Mouse (Mus musculus): ENCODE measurements around the gene Pdcd4. TPM values are rescaled to one million over a fixed set of nuclear protein-coding genes. Genes with fewer than 3 reads are reported as not detected.
"Not testable (repeated sequence)": the region's sequence is repeated elsewhere in the genome, so short reads cannot be mapped to it uniquely, and the experiment has no call there.

Pdcd4 gene
- polyA plus RNA-seq, 1 experiment from 2014 or later = 90.6 TPM

DNA sequence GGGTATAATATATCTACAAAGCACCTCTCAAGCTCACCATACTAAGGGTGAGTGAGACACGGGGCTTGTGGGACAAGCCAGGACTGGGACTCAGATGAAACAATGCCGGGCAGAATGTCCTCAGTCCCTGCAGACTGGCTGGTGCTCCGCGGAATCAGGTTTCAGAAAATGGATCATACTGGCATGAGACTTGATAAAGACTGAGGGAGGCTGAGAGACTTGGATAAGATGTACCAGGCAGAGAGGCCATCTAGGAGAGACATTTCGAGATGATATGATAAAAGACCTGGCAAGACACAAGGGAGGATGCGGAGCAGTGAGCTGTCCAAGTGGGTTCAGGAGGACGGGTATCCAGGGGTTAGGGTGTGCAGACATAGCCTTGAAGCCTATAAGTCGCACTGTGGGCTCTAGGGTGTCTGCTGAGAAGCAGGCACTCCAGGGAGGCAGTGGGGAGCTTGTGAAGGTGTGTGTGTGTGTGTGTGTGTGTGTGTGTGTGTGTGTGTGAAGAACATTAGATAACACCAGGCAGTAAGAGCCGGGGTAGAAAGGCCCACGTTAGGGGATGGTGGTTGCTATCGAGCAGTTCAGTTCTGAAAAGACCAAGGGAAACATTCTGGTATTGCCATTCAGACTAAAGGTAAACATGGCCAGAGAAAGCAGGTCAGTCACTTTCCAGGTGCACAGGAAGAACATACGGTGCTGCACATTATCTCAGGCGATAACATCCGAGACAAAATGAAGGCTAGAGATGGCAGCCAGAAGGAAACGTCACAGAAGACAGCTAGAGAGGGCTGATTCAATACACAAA, 10.1 kb downstream of the Pdcd4 start:
- H3K4me3 ChIP-seq (ENCODE audit: low read depth, low read length) = peak overlapping the region; percentile 84
- no peak overlapping the region; the same call in 1 of the 2 replicates for H3K27ac ChIP-seq (ENCODE audit: low read depth, low read length)
- no peaks in the 10 kb centered on the region for H3K9me3 ChIP-seq (ENCODE audit: control insufficient read depth, low read length)
- peak overlapping the region; percentile 81 for H3K9ac ChIP-seq (ENCODE audit: low read length)
- peak overlapping the region; percentile 74 for H3K4me2 ChIP-seq (ENCODE audit: low read depth, low read length, severe bottlenecking)
- H3K4me1 ChIP-seq (replicated peaks; ENCODE audit: control insufficient read depth, insufficient read depth, low read length) = no peaks in the 10 kb centered on the region; the same call in 1 of the 2 replicates
- H3K27me3 ChIP-seq (ENCODE audit: control insufficient read depth, insufficient read depth, low read length) = no peaks in the 10 kb centered on the region
- 64% methylated on average over 15 of the region's 15 CpGs for WGBS
- DNase-seq (ENCODE audit: low spot score) (peak; percentile 44), ATAC-seq (replicated peaks; ENCODE audit: low FRiP score) (no peak)
- H3K36me3 ChIP-seq (ENCODE audit: control insufficient read depth, insufficient read depth, low read length) = no peaks in the 10 kb centered on the region

DNA sequence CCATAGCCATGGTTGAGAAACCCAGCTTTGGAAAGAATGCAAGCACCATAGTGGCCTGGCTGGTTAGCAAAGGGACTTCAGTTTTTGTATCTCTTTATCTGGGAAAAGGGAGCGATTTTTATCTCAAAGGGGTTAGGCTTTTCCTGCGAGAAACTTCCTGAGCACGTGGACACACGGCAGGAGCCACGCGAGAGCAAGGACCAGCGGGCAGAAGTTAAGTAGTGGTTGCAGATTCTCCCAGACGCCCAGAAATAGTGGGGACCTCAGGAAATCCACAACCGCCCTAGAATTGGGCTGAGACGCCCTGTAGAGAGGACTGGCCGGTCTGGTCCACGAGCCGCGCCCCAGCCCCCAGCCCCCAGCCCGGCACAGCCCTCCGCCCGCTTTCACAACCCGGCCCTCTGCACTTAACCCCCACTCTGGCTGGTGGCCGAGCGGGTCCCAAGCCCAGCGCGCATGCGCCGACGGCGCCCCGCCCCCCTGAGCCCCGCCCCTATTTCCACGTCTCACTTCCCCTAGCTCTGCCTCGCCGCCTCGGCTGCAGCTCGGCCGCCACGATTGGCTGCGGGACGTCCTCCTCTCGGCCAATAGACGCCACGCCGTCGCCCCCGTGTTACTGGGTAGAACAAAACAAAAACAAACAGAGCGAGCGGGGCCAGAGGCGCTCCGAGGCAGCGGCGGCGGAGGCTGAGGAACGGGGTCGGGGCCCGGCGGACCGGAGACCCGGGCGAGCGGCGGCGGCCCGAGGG, 10.9 kb downstream of the Pdcd4 start:
- WGBS = under 1% methylated on average over 60 of the region's 61 CpGs
- peak overlapping the region; percentile 55 for H3K27ac ChIP-seq (ENCODE audit: low read depth, low read length)
- H3K9me3 ChIP-seq (ENCODE audit: control insufficient read depth, low read length) = no peaks in the 10 kb centered on the region
- no peaks in the 10 kb centered on the region for H3K27me3 ChIP-seq (ENCODE audit: control insufficient read depth, insufficient read depth, low read length)
- no peaks in the 10 kb centered on the region; the same call in 1 of the 2 replicates for H3K4me1 ChIP-seq (replicated peaks; ENCODE audit: control insufficient read depth, insufficient read depth, low read length)
- H3K9ac ChIP-seq (ENCODE audit: low read length) = peak overlapping the region; percentile 81
- H3K4me3 ChIP-seq (ENCODE audit: low read depth, low read length) = peak overlapping the region; percentile 84
- peak overlapping the region; percentile 74 for H3K4me2 ChIP-seq (ENCODE audit: low read depth, low read length, severe bottlenecking)
- DNase-seq (ENCODE audit: low spot score) (peak; percentile 100), ATAC-seq (replicated peaks; ENCODE audit: low FRiP score) (peak; percentile 99)
- no peaks in the 10 kb centered on the region for H3K36me3 ChIP-seq (ENCODE audit: control insufficient read depth, insufficient read depth, low read length)

- Histone ChIP-seq H3K27ac (ENCODE audit: low read depth, low read length) (peak overlapping the region; percentile 54), H3K4me2 (ENCODE audit: low read depth, low read length, severe bottlenecking) (peak overlapping the region; percentile 74), H3K9ac (ENCODE audit: low read length) (peak overlapping the region; percentile 81), H3K36me3 (ENCODE audit: control insufficient read depth, insufficient read depth, low read length) (no peaks in the 10 kb centered on the region), H3K4me1 (replicated peaks; ENCODE audit: control insufficient read depth, insufficient read depth, low read length) (no peaks in the 10 kb centered on the region; the same call in 1 of the 2 replicates), H3K4me3 (ENCODE audit: low read depth, low read length) (peak overlapping the region; percentile 84), H3K27me3 (ENCODE audit: control insufficient read depth, insufficient read depth, low read length) (no peaks in the 10 kb centered on the region), H3K9me3 (ENCODE audit: control insufficient read depth, low read length) (no peaks in the 10 kb centered on the region)
- under 1% methylated on average over 66 of the region's 83 CpGs for WGBS
- ATAC-seq (replicated peaks; ENCODE audit: low FRiP score) = peak; percentile 72
- no peak for DNase-seq (ENCODE audit: low spot score)
Observed at GRCm38 (mm10) chr19:53903507-53904321, 11.7 kb downstream of the Pdcd4 start.

DNA sequence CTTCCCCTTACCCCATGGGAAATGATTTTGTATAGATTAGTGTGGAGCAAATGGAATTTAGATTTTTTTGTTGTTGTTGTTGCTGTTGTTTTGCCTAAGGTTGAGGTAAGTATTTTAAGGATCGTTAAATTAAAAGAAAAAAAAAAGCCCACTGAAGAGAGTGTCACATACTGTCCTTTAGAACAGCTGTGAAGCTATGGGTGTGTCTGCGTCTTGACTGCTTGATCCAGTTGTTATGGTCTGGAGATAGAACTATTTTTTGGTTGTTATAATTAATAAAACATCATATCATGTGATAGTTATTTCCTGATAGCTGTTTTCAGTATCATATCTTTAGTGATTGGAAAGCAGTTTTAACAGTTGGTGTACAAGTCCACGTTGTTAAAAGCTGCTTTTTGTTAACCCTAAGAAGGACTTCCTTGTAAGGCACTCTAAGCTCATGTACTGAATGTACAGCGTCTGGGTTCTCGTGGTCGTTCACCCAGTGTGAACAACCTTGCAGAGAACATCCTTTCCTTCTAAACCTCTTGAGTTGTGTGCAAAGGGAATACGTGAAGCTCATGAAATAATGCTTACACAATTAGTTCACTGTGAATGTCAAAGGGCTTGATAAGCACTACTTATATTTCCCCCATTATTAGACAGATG, 12.9 kb downstream of the Pdcd4 start:
- Histone ChIP-seq H3K4me2 (ENCODE audit: low read depth, low read length, severe bottlenecking) (peak overlapping the region; percentile 74; the same call in 1 of the 2 replicates), H3K27me3 (ENCODE audit: control insufficient read depth, insufficient read depth, low read length) (no peaks in the 10 kb centered on the region), H3K36me3 (ENCODE audit: control insufficient read depth, insufficient read depth, low read length) (no peaks in the 10 kb centered on the region), H3K9me3 (ENCODE audit: control insufficient read depth, low read length) (no peaks in the 10 kb centered on the region), H3K4me3 (ENCODE audit: low read depth, low read length) (peak overlapping the region; percentile 84; the same call in 1 of the 2 replicates), H3K9ac (ENCODE audit: low read length) (no peak overlapping the region), H3K27ac (ENCODE audit: low read depth, low read length) (no peak overlapping the region), H3K4me1 (replicated peaks; ENCODE audit: control insufficient read depth, insufficient read depth, low read length) (no peaks in the 10 kb centered on the region; the same call in 1 of the 2 replicates)
- ATAC-seq (replicated peaks; ENCODE audit: low FRiP score) (no peak), DNase-seq (ENCODE audit: low spot score) (peak; percentile 4)
- WGBS = 84% methylated on average over 7 of the region's 7 CpGs

GRCm38 (mm10) chr19:53906033-53906702, 14.1 kb downstream of the Pdcd4 start:
- WGBS = 78% methylated on average over 6 of the region's 6 CpGs
- peak; percentile 19 for DNase-seq (ENCODE audit: low spot score)
- no peaks in the 10 kb centered on the region for H3K9me3 ChIP-seq (ENCODE audit: control insufficient read depth, low read length)
- no peaks in the 10 kb centered on the region; the same call in 1 of the 2 replicates for H3K4me1 ChIP-seq (replicated peaks; ENCODE audit: control insufficient read depth, insufficient read depth, low read length)
- ATAC-seq (replicated peaks; ENCODE audit: low FRiP score) = no peak
- H3K4me2 ChIP-seq (ENCODE audit: low read depth, low read length, severe bottlenecking) = no peak overlapping the region
- H3K36me3 ChIP-seq (ENCODE audit: control insufficient read depth, insufficient read depth, low read length) = no peaks in the 10 kb centered on the region
- no peak overlapping the region for H3K27ac ChIP-seq (ENCODE audit: low read depth, low read length)
- H3K4me3 ChIP-seq (ENCODE audit: low read depth, low read length) = no peak overlapping the region
- no peak overlapping the region for H3K9ac ChIP-seq (ENCODE audit: low read length)
- H3K27me3 ChIP-seq (ENCODE audit: control insufficient read depth, insufficient read depth, low read length) = no peaks in the 10 kb centered on the region

- not testable (repeated sequence) for H3K27ac ChIP-seq (ENCODE audit: low read depth, low read length); H3K4me2 ChIP-seq (ENCODE audit: low read depth, low read length, severe bottlenecking); DNase-seq (ENCODE audit: low spot score); H3K4me1 ChIP-seq (replicated peaks; ENCODE audit: control insufficient read depth, insufficient read depth, low read length); H3K9ac ChIP-seq (ENCODE audit: low read length); H3K4me3 ChIP-seq (ENCODE audit: low read depth, low read length); H3K36me3 ChIP-seq (ENCODE audit: control insufficient read depth, insufficient read depth, low read length); ATAC-seq (replicated peaks; ENCODE audit: low FRiP score); H3K27me3 ChIP-seq (ENCODE audit: control insufficient read depth, insufficient read depth, low read length); H3K9me3 ChIP-seq (ENCODE audit: control insufficient read depth, low read length)
Observed at GRCm38 (mm10) chr19:53906703-53907070, 14.7 kb downstream of the Pdcd4 start.

DNA sequence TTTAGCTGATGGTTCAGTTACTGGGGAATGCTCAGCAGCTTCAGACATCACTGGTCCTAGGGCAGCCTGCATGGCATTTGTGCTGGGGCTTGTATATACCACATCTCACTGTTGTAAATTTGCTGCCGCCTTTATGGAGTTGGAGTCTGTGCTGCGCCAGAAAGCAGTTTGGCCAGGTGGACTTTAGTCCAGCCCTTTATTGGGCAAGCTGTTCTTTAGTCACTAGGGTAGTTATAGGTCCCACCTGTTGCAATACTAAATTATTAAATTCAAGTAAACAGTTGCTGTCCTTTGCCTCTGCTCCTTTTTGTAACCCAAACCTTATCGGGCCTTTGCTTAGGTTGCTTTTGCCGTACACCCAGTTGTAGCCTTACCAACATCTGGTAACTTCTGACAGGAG, 22.9 kb downstream of the Pdcd4 start:
- Histone ChIP-seq H3K4me3 (ENCODE audit: low read depth, low read length) (no peak overlapping the region), H3K4me2 (ENCODE audit: low read depth, low read length, severe bottlenecking) (no peak overlapping the region), H3K27me3 (ENCODE audit: control insufficient read depth, insufficient read depth, low read length) (no peaks in the 10 kb centered on the region), H3K36me3 (ENCODE audit: control insufficient read depth, insufficient read depth, low read length) (no peaks in the 10 kb centered on the region; the same call in 1 of the 2 replicates), H3K9me3 (ENCODE audit: control insufficient read depth, low read length) (no peaks in the 10 kb centered on the region), H3K9ac (ENCODE audit: low read length) (no peak overlapping the region), H3K27ac (ENCODE audit: low read depth, low read length) (no peak overlapping the region), H3K4me1 (replicated peaks; ENCODE audit: control insufficient read depth, insufficient read depth, low read length) (no peaks in the 10 kb centered on the region)
- over 99% methylated on average over 4 of the region's 4 CpGs for WGBS
- ATAC-seq (replicated peaks; ENCODE audit: low FRiP score) (no peak), DNase-seq (ENCODE audit: low spot score) (no peak)
